Mouse (Mus musculus) WW6 (cell line): ENCODE results near the gene Tmem245.
A peak's percentile ranks its signal among the peaks of the same experiment; 100 is the strongest.

ENCODE experiments used
- DNase-seq: peaks from one replicate; pipeline ENCODE4 v3.0.0-alpha.2; 2013; ENCODE audit warnings: low read depth, low spot score

Gene Tmem245

GRCm38 (mm10) chr4:56865003-56865511 is 82.2 kb downstream of the Tmem245 start, which contains the start of gene Ctnnal1:
Ctnnal1 (minus strand) TSS chr4:56865188.
- DNase-seq, result peak; percentile 80

DNA sequence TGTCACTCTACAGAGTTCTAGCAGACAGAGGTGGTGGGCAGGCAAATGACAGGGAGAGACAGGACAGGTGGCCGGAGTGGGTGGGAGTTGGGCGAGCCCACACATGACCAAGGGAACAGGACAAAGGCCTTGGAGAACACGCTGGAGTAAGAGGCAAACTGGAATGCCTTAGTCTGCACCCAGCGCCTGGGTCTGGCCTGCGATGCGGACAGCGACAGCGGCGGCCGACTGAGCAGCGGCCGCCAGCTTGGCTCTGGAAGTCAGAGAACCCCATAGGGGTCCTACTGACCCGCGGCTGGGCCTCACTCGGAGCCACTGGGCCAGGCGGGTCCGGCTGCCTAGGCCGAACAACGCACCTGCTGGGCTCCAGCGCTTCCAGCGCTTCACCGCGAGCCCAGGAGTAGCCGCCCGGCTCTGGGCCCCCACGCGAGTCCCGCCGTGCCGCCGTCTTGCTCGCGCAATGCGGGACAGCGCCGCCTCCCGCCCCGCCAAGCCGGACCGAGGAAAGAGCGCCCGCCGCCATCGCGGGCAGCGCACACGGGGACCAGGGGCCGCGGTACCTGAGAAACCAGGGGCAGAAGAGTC is 82.7 kb downstream of the Tmem245 start:
- no peak for DNase-seq

GRCm38 (mm10) chr4:56864016-56864415 is 83.2 kb downstream of the Tmem245 start:
- DNase-seq, result no peak

DNA sequence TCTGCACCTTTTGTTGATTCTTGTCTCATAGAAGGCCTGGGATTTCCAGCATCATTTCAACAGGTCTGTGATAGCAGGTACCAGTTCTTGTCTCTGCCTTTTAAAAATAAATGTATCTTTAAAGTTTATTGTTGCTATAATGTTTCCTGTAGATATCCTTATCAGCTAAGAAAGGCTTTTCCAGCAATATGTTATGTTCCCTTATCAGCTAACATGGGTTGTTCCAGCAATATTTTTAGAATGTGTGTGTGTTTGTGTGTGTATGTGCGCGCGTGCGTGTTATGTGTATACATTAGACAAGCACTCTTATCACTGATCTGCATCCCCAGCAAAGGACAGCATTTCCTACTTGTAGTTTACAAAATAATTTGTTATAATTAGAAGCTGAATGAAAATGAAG is 85.7 kb downstream of the Tmem245 start:
- DNase-seq, result no peak

- no peak for DNase-seq
Observed at GRCm38 (mm10) chr4:56858733-56859132, 88.5 kb downstream of the Tmem245 start.

DNA sequence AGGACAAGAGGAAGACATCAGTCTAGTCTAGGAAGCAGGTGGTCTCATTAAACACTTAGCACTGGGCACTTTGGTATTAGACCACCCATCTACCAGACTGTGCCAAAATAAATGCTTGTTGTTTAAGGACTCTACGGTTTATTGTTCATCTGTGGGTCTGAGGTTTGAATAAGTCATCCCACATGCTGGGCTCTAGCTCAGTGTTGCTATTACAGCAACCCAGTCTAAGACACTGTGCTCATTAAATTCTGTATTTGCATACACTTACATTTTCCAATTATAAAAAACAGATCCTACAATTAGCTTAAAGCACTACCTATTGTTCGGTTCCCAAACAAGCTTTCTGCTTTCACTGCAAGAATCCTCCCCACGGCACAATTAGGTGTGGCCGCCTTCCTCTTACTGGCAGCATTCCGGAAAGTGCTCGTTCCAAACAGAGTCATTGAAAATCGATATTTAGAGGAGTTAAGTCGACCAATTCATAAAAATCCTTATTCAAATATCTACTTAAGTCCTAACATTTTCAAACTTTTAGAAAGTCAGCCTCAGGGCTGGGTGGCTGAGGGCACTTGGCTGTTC is 90.8 kb downstream of the Tmem245 start:
- DNase-seq, result no peak

- no peak for DNase-seq
Observed at GRCm38 (mm10) chr4:56855935-56856334, 91.3 kb downstream of the Tmem245 start.

GRCm38 (mm10) chr4:56850724-56851123 is 96.5 kb downstream of the Tmem245 start:
- DNase-seq, result no peak

GRCm38 (mm10) chr4:56848044-56848443 is 99.2 kb downstream of the Tmem245 start:
- DNase-seq, result no peak

DNA sequence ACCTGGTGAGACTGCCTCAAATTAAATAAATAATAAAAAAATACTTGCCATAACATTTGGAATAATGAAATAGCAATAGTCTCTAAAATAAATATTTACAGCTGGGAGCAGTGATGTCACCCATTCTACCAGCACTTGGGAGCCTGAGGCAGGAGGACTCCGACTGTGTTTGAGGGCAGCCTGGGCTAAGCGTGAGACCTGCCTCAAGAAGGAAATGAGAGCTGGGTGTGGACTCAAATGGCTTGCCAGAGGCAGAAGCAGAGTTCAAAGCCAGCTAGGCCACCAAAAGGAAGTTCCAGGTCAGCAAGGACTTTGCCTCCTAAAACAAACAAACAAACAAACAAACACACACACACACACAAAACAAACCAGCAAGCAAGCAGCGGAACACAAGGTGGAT is 99.8 kb downstream of the Tmem245 start:
- DNase-seq, result no peak

- DNase-seq, result peak; percentile 59
Observed at GRCm38 (mm10) chr4:56845896-56846533, 101.2 kb downstream of the Tmem245 start.

- DNase-seq, result no peak
Observed at GRCm38 (mm10) chr4:56844911-56845310, 102.3 kb downstream of the Tmem245 start.

GRCm38 (mm10) chr4:56843963-56844362 is 103.3 kb downstream of the Tmem245 start:
- DNase-seq, result no peak

DNA sequence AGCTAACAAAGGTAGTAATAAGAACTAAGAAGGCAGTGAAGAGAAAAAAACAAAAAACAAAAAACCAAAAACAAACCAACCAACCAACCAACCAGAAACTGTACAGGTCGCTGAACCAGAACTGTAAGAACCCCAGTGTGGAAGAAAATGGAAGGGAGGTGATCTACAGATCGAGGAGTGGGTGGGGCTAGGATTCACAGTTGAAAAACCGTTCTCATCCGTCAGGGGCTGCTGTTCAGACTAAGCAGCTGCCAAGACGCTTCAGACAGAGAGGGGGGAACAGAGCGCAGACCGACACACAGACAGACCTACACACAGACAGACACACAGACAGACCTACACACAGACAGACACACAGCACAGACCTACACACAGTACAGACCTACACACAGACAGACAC is 104.7 kb downstream of the Tmem245 start:
- DNase-seq, result no peak

- no peak for DNase-seq
Observed at GRCm38 (mm10) chr4:56840297-56840696, 106.9 kb downstream of the Tmem245 start.

DNA sequence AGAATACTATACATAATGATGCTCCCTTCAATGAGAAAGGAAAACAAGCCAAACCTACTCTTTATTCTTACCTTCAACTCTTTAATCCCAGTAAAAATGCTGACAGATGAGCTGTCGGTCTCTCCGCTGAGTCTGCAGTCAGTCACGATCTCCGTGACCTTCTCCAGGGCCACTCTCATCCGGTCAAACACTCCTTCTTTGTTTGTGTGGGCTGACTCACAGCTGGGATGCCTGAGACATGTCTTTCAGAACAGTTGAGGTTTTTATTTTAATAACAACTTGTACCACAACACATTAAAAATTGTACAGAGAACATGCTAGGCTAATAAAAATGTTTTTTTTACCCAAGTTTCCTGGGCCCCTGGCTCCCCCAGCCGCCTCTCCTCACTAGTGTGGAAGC is 109.6 kb downstream of the Tmem245 start:
- no peak for DNase-seq

- no peak for DNase-seq
Observed at GRCm38 (mm10) chr4:56831998-56832397, 115.2 kb downstream of the Tmem245 start.

GRCm38 (mm10) chr4:56831013-56831609 is 116.1 kb downstream of the Tmem245 start:
- no peak for DNase-seq

GRCm38 (mm10) chr4:56829511-56829921 is 117.7 kb downstream of the Tmem245 start:
- DNase-seq, result no peak

DNA sequence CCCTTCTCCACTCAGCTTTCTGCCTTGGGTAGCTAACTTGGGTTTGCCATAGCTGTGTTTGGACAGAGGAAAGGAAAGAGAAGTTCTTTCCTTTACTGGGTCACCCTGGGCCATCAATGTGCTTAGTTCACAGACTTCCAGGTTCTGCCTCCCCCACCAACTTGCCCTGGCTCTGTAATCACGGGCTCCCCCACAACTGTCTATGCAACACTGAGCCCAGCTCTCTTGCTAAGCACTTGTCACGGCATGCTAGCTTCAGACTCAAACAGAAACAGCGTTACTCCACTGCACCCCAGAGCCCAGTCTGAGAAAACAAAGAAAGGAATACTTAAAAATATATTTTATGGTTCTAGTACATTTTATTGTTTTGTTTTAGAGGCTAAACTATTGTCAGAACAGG is 118.3 kb downstream of the Tmem245 start:
- DNase-seq, result no peak

DNA sequence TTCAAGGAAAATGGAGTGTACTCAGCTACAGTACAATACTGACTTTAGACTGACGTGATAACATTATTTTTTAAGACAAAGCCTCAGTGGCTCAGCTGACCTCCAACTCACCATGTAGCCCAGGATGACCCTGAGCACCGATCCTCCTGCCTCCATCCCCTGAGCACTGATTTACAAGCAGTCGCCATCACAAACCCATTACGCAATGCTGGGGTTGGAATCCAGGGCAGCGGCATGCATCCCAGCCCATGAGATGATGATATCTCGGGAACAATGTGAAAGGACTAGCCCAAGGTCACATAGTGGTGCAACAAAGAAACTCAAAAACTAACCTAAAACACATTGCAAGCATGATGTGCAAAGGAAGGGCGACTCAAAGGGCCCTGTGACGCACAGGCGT is 123.0 kb downstream of the Tmem245 start:
- DNase-seq, result no peak

DNA sequence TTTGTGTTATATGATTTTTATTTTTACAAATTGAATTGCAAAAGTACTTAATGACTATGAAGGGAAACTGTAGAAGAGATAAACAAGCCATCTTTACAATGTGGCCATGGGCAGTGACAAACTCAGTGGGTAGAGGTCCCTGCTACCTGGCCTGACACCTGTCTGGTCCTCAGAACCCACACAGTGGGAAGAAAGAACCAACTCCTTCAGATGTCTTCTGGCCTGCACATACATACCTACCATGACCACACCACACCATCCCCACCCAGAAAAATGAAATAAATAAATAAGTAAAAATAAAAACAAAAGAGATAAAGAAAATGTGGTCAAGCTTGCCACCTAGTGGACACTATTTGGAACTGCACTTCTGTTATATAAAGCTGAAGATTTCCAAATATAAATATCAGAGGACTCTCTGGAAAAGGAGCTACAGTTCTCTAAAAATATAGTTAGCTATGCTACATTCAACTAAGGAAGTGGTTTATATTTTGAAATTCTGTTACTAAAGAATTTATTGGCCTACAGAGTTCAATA is 127.2 kb downstream of the Tmem245 start:
- no peak for DNase-seq
